Mouse (Mus musculus) spleen, postnatal 36 days (tissue): ENCODE data around the gene Olfr1053.
"Not testable (repeated sequence)": the region's sequence is repeated elsewhere in the genome, so short reads cannot be mapped to it uniquely, and the experiment has no call there.

ENCODE experiments used
- DNase-seq, 2 experiments: peaks; one replicate each; pipeline ENCODE4 v3.0.0; 2022; ENCODE audit warnings: low spot score in 2 of 2, mixed read lengths in 1 of 2

Olfr1053 gene

DNA sequence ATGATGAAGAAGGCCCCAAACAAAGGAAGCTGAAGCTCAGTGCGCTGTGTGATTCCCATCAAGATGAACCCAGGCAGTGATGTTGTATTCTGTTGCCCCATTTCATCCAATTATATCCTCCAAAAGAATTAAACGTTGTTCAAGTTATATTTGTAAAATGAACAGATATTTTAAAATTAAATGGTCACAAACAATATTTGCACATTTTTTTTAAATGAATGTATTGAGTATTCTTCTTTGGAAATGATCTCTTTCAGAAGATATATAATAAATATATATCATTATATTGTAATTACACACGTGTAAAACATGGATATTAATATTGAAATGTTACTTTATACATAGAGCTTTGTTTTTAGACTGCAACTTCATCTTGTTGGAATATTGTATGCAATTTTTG is at the start of gene Olfr1053:
Olfr1053 (minus strand) TSS at position 101 of the 400 bp plus-strand sequence.
- DNase-seq, result no peak

DNA sequence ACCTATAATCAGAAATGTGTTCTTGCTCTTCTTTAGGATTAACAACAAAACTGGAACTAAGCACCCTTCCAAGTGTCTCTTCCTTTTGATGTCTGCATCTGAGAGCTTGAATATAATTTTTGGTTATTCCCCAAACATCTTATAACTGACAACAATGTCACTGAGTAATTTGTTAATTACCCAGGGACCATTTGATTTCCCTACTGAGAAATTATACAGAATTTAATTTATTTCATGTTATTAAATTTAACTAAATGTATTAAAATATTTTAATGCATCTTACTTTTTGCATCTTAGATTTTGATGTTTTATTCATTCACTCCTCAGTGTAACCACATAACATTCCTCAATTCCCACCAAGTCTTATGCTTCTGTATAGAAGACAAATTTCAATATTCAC is 47.3 kb upstream of the Olfr1053 start, which contains the start of gene Olfr1056:
Olfr1056 (minus strand) TSS at position 101 of the 400 bp plus-strand sequence.
- DNase-seq, result no peak

DNA sequence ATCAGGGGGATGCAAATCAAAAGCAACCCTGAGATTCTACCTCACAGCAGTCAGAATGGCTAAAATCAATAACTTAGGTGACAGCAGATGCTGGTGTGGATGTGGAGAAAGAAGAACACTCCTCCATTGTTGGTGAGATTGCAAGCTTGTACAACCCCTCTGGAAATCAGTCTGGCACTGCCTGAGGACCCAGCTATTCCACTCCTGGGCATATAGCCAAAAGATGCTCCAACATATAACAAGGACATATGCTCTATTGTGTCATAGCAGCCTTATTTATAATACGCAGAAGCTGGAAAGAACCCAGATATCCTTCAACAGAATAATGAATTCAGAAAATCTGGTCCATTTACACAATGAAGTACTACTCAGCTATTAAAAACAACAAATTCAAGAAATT is 36.7 kb upstream of the Olfr1053 start:
- DNase-seq, result not testable (repeated sequence)

DNA sequence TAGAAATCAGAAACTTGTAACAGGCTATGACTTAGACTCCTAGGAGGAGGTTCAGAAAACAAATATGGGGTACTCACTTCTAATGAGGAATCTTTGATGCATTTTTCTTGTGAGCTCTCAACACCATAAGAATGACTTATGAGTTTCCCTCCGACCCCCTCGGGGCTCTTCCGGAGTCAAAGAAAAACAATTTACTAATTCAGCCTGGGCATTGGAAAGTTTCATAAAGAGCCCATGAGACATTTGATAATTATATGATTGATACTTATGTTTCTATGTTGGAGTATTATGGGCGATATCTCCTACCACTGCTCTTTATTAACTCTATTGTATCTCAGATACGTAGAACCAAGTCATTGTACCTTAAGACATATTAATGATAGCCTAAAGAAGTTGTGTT is 35.1 kb upstream of the Olfr1053 start, which contains the start of gene Olfr1055:
Olfr1055 (minus strand) TSS at position 101 of the 400 bp plus-strand sequence.
- no peak for DNase-seq

DNA sequence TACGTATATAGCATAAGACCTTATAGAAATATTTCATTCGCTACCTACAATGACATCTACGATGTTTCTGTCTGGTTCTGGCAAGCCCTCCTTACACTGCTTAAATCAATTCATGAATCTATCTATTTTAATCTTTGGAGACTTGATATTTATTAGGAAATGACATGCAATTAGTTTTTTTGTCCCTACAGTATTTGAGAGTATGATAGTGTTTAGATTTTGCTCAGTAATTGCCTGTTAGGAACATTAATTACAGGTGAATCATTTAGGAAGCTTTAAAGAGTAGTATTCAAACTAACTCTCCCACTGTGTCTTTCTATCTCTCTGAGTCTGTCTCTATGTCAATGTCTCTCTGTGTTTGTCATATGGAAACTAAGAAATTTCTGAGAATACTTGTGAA is 20.2 kb upstream of the Olfr1053 start, which contains the start of gene Olfr1054:
Olfr1054 (minus strand) TSS at position 101 of the 400 bp plus-strand sequence.
- no peak for DNase-seq

DNA sequence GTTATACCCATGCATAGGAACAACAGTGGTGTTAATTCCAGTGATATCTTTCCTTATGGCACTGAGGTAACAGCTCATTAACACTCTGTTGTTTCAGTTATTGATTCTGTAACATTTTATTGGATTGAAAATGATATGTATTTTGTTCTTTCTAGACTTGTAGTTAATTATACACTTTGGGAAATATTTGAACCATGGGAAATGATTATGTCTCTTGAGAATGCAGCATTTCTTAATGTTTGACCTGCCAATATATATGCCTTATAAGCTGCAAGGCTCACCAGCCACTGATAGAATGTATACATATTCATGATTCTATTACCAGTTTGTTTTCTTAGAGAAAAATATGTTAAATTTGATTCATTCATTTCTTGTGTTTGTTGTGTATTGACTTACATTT is 22.9 kb downstream of the Olfr1053 start, which contains the start of gene Olfr1052:
Olfr1052 (plus strand) TSS at position 301 of the 400 bp plus-strand sequence.
- no peak for DNase-seq

DNA sequence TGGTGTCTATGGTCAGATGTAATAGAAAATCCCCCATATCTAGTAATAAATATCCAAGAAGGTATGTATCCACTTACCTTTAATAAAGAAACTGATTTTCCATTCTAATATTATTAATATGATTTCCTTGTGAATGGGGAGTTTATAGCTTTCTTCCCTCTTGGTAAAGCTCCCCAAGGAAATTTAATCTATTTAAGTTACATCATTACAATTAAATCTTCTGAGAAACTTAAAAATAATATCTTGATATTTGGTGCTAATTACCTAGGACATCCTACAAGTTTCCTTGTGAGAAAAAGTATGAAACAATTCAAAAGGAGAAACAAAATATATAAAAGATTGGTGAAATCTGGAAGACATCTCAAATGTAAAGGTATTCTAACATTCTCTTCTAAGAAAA is 36.1 kb downstream of the Olfr1053 start, which contains the start of gene Olfr1051:
Olfr1051 (minus strand) TSS at position 101 of the 400 bp plus-strand sequence.
- DNase-seq, result not testable (repeated sequence)
